In the genomic region with DNA sequence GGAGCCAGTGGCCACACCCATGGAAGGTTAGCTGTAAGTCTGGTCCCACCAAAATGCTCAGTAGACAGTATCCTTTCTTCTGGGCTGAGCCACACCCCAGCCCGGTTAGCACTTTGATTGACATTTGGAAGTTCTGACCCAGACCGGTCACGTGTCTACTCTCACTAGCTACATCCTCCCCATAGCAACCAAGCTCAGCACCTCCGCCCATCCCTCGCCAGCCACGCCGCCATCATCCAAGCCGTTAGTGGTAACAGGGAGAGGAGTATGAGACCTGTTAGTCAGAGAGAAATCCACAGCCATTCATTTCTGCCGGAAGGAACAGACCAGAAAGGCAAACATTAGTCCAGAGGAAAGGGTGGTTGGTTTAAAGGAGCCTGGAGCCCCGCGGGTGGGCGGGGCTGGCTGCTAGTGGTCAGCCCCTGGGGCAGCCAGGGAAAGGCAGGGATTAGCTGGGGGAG, we compare ENCODE assay signal across 8 mouse cellular contexts. TPM values are rescaled to one million over a fixed set of nuclear protein-coding genes. Genes with fewer than 3 reads are reported as not detected.
A peak's percentile ranks its signal among the peaks of the same experiment; 100 is the strongest.
DNase-seq lines count a peak whose midpoint lies in the region; ATAC-seq and TF ChIP-seq lines count a peak whose summit lies in the region.

No protein-coding gene starts in this region.

- H3K4me1 ChIP-seq in kidney, postnatal 0 days (replicated peaks; ENCODE audit: insufficient read depth, low read length): peaks cover 6% of the 10 kb centered on the region; the same call in 1 of the 2 replicates
- peaks cover 6% of the 10 kb centered on the region; the same call in 1 of the 2 replicates for H3K4me1 ChIP-seq in embryonic facial prominence, embryonic 11.5 days (ENCODE audit: control insufficient read depth, insufficient read depth, low read length)
- H3K4me1 ChIP-seq in intestine, embryonic 16.5 days (ENCODE audit: control insufficient read depth, insufficient read depth, low read length): peaks cover 11% of the 10 kb centered on the region
- H3K4me1 ChIP-seq in neural tube, embryonic 12.5 days: peaks cover 71% of the 10 kb centered on the region

- H3K27ac ChIP-seq in kidney, postnatal 0 days: 0 out of 2 replicates have a peak overlapping the region, but pooled peaks have one; percentile 55
- peak overlapping the region; percentile 76 for H3K27ac ChIP-seq in embryonic facial prominence, embryonic 11.5 days (replicated peaks; ENCODE audit: low read depth, low read length)
- peak overlapping the region; percentile 63 for H3K27ac ChIP-seq in intestine, embryonic 16.5 days (ENCODE audit: low read length)
- peak overlapping the region; percentile 57; the same call in 1 of the 2 replicates for H3K27ac ChIP-seq in neural tube, embryonic 12.5 days

- H3K36me3 ChIP-seq in kidney, postnatal 0 days (ENCODE audit: insufficient read depth, low read length): no peaks in the 10 kb centered on the region
- no peaks in the 10 kb centered on the region for H3K36me3 ChIP-seq in embryonic facial prominence, embryonic 11.5 days (replicated peaks; ENCODE audit: control insufficient read depth, insufficient read depth, low read depth, low read length)
- no peaks in the 10 kb centered on the region for H3K36me3 ChIP-seq in intestine, embryonic 16.5 days (ENCODE audit: control insufficient read depth, insufficient read depth, low read length)
- H3K36me3 ChIP-seq in neural tube, embryonic 12.5 days: peaks cover 26% of the 10 kb centered on the region

- no peak for DNase-seq in kidney, postnatal 0 days (ENCODE audit: low spot score)
- no peak for DNase-seq in kidney, postnatal 36 days
- DNase-seq in embryonic facial prominence, embryonic 11.5 days (ENCODE audit: low spot score): no peak
- DNase-seq in thymus, postnatal 0 days (ENCODE audit: low spot score): no peak
- no peak for DNase-seq in urinary bladder, adult 18-20 months (ENCODE audit: low spot score in 2 of 2)
- no peak for DNase-seq in adipocyte (ENCODE audit: low spot score)

- no peak for ATAC-seq in kidney, postnatal 0 days (replicated peaks; ENCODE audit: low FRiP score, low read depth)
- 0 out of 2 replicates have a peak, but pooled peaks have one; percentile 2 for ATAC-seq in embryonic facial prominence, embryonic 11.5 days (replicated peaks; ENCODE audit: insufficient number of reproducible peaks, low FRiP score, low TSS enrichment, low read depth)
- ATAC-seq in intestine, embryonic 16.5 days: no peak; the same call in 1 of the 2 replicates
- ATAC-seq in neural tube, embryonic 12.5 days (ENCODE audit: low FRiP score, low read depth): no peak

- no peak for TF ChIP-seq CTCF in kidney, postnatal 0 days (IDR thresholded peaks at IDR 0.05; ENCODE audit: low read depth)

- H3K4me2 ChIP-seq in kidney, postnatal 0 days (ENCODE audit: low read length): peak overlapping the region; percentile 21; the same call in 1 of the 2 replicates
- H3K4me2 ChIP-seq in embryonic facial prominence, embryonic 11.5 days (ENCODE audit: low read depth, low read length): peak overlapping the region; percentile 33
- H3K4me2 ChIP-seq in intestine, embryonic 16.5 days (ENCODE audit: low read depth, low read length): peak overlapping the region; percentile 9; the same call in 1 of the 2 replicates
- peak overlapping the region; percentile 31 for H3K4me2 ChIP-seq in neural tube, embryonic 12.5 days (replicated peaks)

- no peak overlapping the region for H3K9ac ChIP-seq in kidney, postnatal 0 days (ENCODE audit: low read depth, low read length)
- H3K9ac ChIP-seq in embryonic facial prominence, embryonic 11.5 days (replicated peaks; ENCODE audit: low read length): peak overlapping the region; percentile 29
- H3K9ac ChIP-seq in intestine, embryonic 16.5 days (ENCODE audit: low read depth, low read length): no peak overlapping the region
- H3K9ac ChIP-seq in neural tube, embryonic 12.5 days: no peak overlapping the region

- H3K9me3 ChIP-seq in kidney, postnatal 0 days (replicated peaks; ENCODE audit: low read length): no peaks in the 10 kb centered on the region
- H3K9me3 ChIP-seq in embryonic facial prominence, embryonic 11.5 days (replicated peaks; ENCODE audit: control insufficient read depth, low read length): no peaks in the 10 kb centered on the region
- H3K9me3 ChIP-seq in intestine, embryonic 16.5 days (ENCODE audit: control insufficient read depth, low read length): no peaks in the 10 kb centered on the region
- H3K9me3 ChIP-seq in neural tube, embryonic 12.5 days: no peaks in the 10 kb centered on the region

- H3K27me3 ChIP-seq in kidney, postnatal 0 days (ENCODE audit: insufficient read depth, low read length): no peaks in the 10 kb centered on the region
- no peaks in the 10 kb centered on the region for H3K27me3 ChIP-seq in embryonic facial prominence, embryonic 11.5 days (ENCODE audit: control insufficient read depth, insufficient read depth, low read length)
- H3K27me3 ChIP-seq in intestine, embryonic 16.5 days (replicated peaks; ENCODE audit: control insufficient read depth, insufficient read depth, low read length): 0 out of 2 replicates have a peak, but pooled peaks cover 2% of the 10 kb centered on the region
- H3K27me3 ChIP-seq in neural tube, embryonic 12.5 days (replicated peaks): no peaks in the 10 kb centered on the region

- 31% methylated on average over 12 of the region's 12 CpGs for WGBS in kidney, postnatal 0 days
- 11% methylated on average over 12 of the region's 12 CpGs for WGBS in embryonic facial prominence, embryonic 11.5 days
- 29% methylated on average over 12 of the region's 12 CpGs for WGBS in intestine, embryonic 16.5 days
- 13% methylated on average over 12 of the region's 12 CpGs for WGBS in neural tube, embryonic 12.5 days

- no peak overlapping the region for H3K4me3 ChIP-seq in kidney, postnatal 0 days (replicated peaks; ENCODE audit: low read depth, low read length)
- 0 out of 2 replicates have a peak overlapping the region, but pooled peaks have one; percentile 12 for H3K4me3 ChIP-seq in embryonic facial prominence, embryonic 11.5 days (ENCODE audit: low read depth, low read length)
- no peak overlapping the region for H3K4me3 ChIP-seq in intestine, embryonic 16.5 days (ENCODE audit: low read length)
- no peak overlapping the region for H3K4me3 ChIP-seq in neural tube, embryonic 12.5 days

RNA-seq across cellular contexts. Expression of gene Cryba4, which starts 37.0 kb away (rescaled TPM):
- polyA plus RNA-seq in kidney, postnatal 0 days (2015; fragmentation: Nextera tagmentation; extraction: Ambion mirVana): 0.58 and 0.64 TPM in 2 replicates
- polyA plus RNA-seq in embryonic facial prominence, embryonic 11.5 days (2014; fragmentation: Nextera tagmentation; extraction: Ambion mirVana): 0.69 and 1.6 TPM in 2 replicates
- 1.3 and 1.5 TPM in 2 replicates for polyA plus RNA-seq in intestine, embryonic 16.5 days (2015; fragmentation: Nextera tagmentation; extraction: Ambion mirVana)
- 2.4 and 3.0 TPM in 2 replicates for polyA plus RNA-seq in neural tube, embryonic 12.5 days (2016; fragmentation: Nextera tagmentation; extraction: Ambion mirVana)
- 1.2 and 1.8 TPM in 2 replicates for polyA plus RNA-seq in thymus, postnatal 0 days (2015; fragmentation: Nextera tagmentation; extraction: Ambion mirVana)

RNA-seq across cellular contexts. Expression of gene Crybb1, which starts 40.3 kb away (rescaled TPM):
- 3.4 TPM in 2 replicates for polyA plus RNA-seq in kidney, postnatal 0 days (2015; fragmentation: Nextera tagmentation; extraction: Ambion mirVana)
- polyA plus RNA-seq in embryonic facial prominence, embryonic 11.5 days (2014; fragmentation: Nextera tagmentation; extraction: Ambion mirVana): 2.7 and 20.0 TPM in 2 replicates
- 2.7 and 2.9 TPM in 2 replicates for polyA plus RNA-seq in intestine, embryonic 16.5 days (2015; fragmentation: Nextera tagmentation; extraction: Ambion mirVana)
- polyA plus RNA-seq in neural tube, embryonic 12.5 days (2016; fragmentation: Nextera tagmentation; extraction: Ambion mirVana): 2.9 and 3.1 TPM in 2 replicates
- 0.49 and 0.74 TPM in 2 replicates for polyA plus RNA-seq in thymus, postnatal 0 days (2015; fragmentation: Nextera tagmentation; extraction: Ambion mirVana)
